Mouse (Mus musculus): ENCODE measurements around the gene Adamts17. TPM values are rescaled to one million over a fixed set of nuclear protein-coding genes. Genes with fewer than 3 reads are reported as not detected.

Gene Adamts17
- total and polyA plus RNA-seq, 3 experiments: under 0.01 TPM; not detected in 2

- no peak for DNase-seq (ENCODE audit: low spot score)
- no peak overlapping the region for H3K4me3 ChIP-seq (ENCODE audit: low read depth, low read length)
- peaks cover 3% of the 10 kb centered on the region for H3K9me3 ChIP-seq (replicated peaks)
- H3K36me3 ChIP-seq (replicated peaks): no peaks in the 10 kb centered on the region
- TF ChIP-seq GATA1 (IDR thresholded peaks at IDR 0.05; ENCODE audit: borderline replicate concordance, low read length) (no peak), TAL1 (conservative IDR thresholded peaks at IDR 0.05; ENCODE audit: low read depth, low read length) (no peak), GATA2 (IDR thresholded peaks at IDR 0.05; ENCODE audit: borderline replicate concordance, low read depth, low read length) (no peak), CTCF (IDR thresholded peaks at IDR 0.05; ENCODE audit: low read depth, low read length) (no peak), POLR2AphosphoS5 (IDR thresholded peaks at IDR 0.05; ENCODE audit: insufficient replicate concordance, low read depth, low read length) (no peak)
- no peaks in the 10 kb centered on the region for H3K4me1 ChIP-seq (ENCODE audit: insufficient read depth, low read depth, low read length)
- H3K27me3 ChIP-seq (ENCODE audit: insufficient read depth, low read length): no peaks in the 10 kb centered on the region
- no peak for ATAC-seq (ENCODE audit: extremely low read depth, insufficient number of reproducible peaks, low FRiP score, poor library complexity, severe bottlenecking)
These were observed 89.7 kb downstream of the Adamts17 start for GRCm38 (mm10) chr7:66929263-66929662.

DNA sequence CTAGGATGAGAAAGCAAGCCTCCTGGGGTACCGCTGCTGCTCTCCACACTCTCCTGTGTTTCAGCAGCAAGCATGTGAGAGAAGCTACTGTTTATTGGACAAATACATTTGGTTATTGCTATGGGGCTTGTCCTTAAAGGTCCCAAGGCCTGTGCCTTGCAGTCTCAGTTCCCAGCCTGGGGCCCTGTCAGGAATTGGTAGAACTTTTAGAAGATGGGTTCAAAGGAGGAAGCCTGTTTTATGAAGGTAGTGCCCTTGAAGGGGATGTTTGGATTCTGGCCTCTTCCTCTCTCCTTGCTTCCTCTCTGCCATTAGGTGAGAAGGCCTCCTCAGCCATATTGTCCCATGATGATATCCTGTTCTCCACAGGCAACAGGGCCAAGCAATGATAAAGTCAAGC, 91.8 kb downstream of the Adamts17 start:
- no peak for TF ChIP-seq TAL1 (conservative IDR thresholded peaks at IDR 0.05; ENCODE audit: low read depth, low read length)
- no peak for TF ChIP-seq POLR2AphosphoS5 (IDR thresholded peaks at IDR 0.05; ENCODE audit: insufficient replicate concordance, low read depth, low read length)
- no peak for TF ChIP-seq CTCF (IDR thresholded peaks at IDR 0.05; ENCODE audit: low read depth, low read length)
- TF ChIP-seq GATA1 (IDR thresholded peaks at IDR 0.05; ENCODE audit: borderline replicate concordance, low read length): no peak
- TF ChIP-seq GATA2 (IDR thresholded peaks at IDR 0.05; ENCODE audit: borderline replicate concordance, low read depth, low read length): no peak
- Histone ChIP-seq H3K9me3 (replicated peaks) (peaks cover 10% of the 10 kb centered on the region), H3K27me3 (ENCODE audit: insufficient read depth, low read length) (no peaks in the 10 kb centered on the region), H3K36me3 (replicated peaks) (no peaks in the 10 kb centered on the region), H3K4me3 (ENCODE audit: low read depth, low read length) (no peak overlapping the region), H3K4me1 (ENCODE audit: insufficient read depth, low read depth, low read length) (no peaks in the 10 kb centered on the region)
- ATAC-seq (ENCODE audit: extremely low read depth, insufficient number of reproducible peaks, low FRiP score, poor library complexity, severe bottlenecking) (no peak), DNase-seq (ENCODE audit: low spot score) (no peak)

- H3K4me1 ChIP-seq (ENCODE audit: insufficient read depth, low read depth, low read length): no peaks in the 10 kb centered on the region
- TF ChIP-seq CTCF (IDR thresholded peaks at IDR 0.05; ENCODE audit: low read depth, low read length) (no peak), GATA2 (IDR thresholded peaks at IDR 0.05; ENCODE audit: borderline replicate concordance, low read depth, low read length) (no peak), TAL1 (conservative IDR thresholded peaks at IDR 0.05; ENCODE audit: low read depth, low read length) (no peak), GATA1 (IDR thresholded peaks at IDR 0.05; ENCODE audit: borderline replicate concordance, low read length) (no peak), POLR2AphosphoS5 (IDR thresholded peaks at IDR 0.05; ENCODE audit: insufficient replicate concordance, low read depth, low read length) (no peak)
- no peaks in the 10 kb centered on the region for H3K36me3 ChIP-seq (replicated peaks)
- no peaks in the 10 kb centered on the region for H3K27me3 ChIP-seq (ENCODE audit: insufficient read depth, low read length)
- peaks cover 19% of the 10 kb centered on the region for H3K9me3 ChIP-seq (replicated peaks)
- no peak for ATAC-seq (ENCODE audit: extremely low read depth, insufficient number of reproducible peaks, low FRiP score, poor library complexity, severe bottlenecking)
- no peak overlapping the region for H3K4me3 ChIP-seq (ENCODE audit: low read depth, low read length)
- no peak for DNase-seq (ENCODE audit: low spot score)
These were observed 93.7 kb downstream of the Adamts17 start for GRCm38 (mm10) chr7:66933251-66933650.

- TF ChIP-seq TAL1 (conservative IDR thresholded peaks at IDR 0.05; ENCODE audit: low read depth, low read length): no peak
- DNase-seq (ENCODE audit: low spot score): no peak
- Histone ChIP-seq H3K4me3 (ENCODE audit: low read depth, low read length) (no peak overlapping the region), H3K36me3 (replicated peaks) (no peaks in the 10 kb centered on the region), H3K9me3 (replicated peaks) (peaks cover 19% of the 10 kb centered on the region), H3K4me1 (ENCODE audit: insufficient read depth, low read depth, low read length) (no peaks in the 10 kb centered on the region), H3K27me3 (ENCODE audit: insufficient read depth, low read length) (no peaks in the 10 kb centered on the region)
- no peak for ATAC-seq (ENCODE audit: extremely low read depth, insufficient number of reproducible peaks, low FRiP score, poor library complexity, severe bottlenecking)
These were observed 94.5 kb downstream of the Adamts17 start for GRCm38 (mm10) chr7:66934062-66934461.

GRCm38 (mm10) chr7:66935041-66935440, 95.5 kb downstream of the Adamts17 start:
- ATAC-seq (ENCODE audit: extremely low read depth, insufficient number of reproducible peaks, low FRiP score, poor library complexity, severe bottlenecking): no peak
- TF ChIP-seq TAL1 (conservative IDR thresholded peaks at IDR 0.05; ENCODE audit: low read depth, low read length) (no peak), GATA2 (IDR thresholded peaks at IDR 0.05; ENCODE audit: borderline replicate concordance, low read depth, low read length) (no peak), CTCF (IDR thresholded peaks at IDR 0.05; ENCODE audit: low read depth, low read length) (no peak), POLR2AphosphoS5 (IDR thresholded peaks at IDR 0.05; ENCODE audit: insufficient replicate concordance, low read depth, low read length) (no peak), GATA1 (IDR thresholded peaks at IDR 0.05; ENCODE audit: borderline replicate concordance, low read length) (no peak)
- H3K27me3 ChIP-seq (ENCODE audit: insufficient read depth, low read length): no peaks in the 10 kb centered on the region
- DNase-seq (ENCODE audit: low spot score): no peak
- no peaks in the 10 kb centered on the region for H3K4me1 ChIP-seq (ENCODE audit: insufficient read depth, low read depth, low read length)
- no peak overlapping the region for H3K4me3 ChIP-seq (ENCODE audit: low read depth, low read length)
- peaks cover 19% of the 10 kb centered on the region for H3K9me3 ChIP-seq (replicated peaks)
- H3K36me3 ChIP-seq (replicated peaks): no peaks in the 10 kb centered on the region

DNA sequence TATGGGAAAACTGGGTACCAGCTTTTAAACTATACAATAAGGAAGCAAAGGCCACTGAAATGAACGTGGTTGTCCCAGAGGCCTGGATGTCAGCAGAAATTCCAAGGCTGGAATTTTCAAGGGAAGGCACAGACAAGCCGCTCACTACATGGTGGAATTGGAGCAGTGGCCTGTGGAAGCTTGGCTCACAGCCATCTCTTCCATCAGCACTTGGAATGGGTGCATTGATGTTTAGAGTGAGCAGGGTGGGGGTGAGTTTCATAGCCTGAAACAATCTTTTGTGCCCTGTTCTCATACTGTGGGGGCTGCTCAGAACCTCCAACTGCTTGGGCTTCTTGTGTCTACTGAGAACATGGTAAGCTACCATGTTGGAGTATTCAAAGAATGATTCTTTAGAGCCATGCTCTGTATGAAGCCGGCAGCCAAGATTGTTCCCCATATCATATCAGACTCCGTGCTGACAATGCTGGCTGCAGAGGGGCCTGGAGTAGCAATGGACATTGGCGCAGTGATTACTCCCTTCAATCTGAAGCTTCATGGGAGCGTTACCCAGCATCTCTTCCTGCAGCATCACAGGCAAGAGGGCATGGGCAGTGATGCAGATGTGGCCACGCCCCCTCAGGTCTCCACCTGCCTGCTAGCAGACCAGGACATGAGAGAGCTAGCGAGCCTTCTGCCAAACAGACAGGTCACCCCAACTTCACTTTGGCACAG, 96.7 kb downstream of the Adamts17 start:
- Histone ChIP-seq H3K27me3 (ENCODE audit: insufficient read depth, low read length) (no peaks in the 10 kb centered on the region), H3K36me3 (replicated peaks) (no peaks in the 10 kb centered on the region), H3K4me1 (ENCODE audit: insufficient read depth, low read depth, low read length) (no peaks in the 10 kb centered on the region), H3K4me3 (ENCODE audit: low read depth, low read length) (no peak overlapping the region), H3K9me3 (replicated peaks) (peaks cover 16% of the 10 kb centered on the region)
- ATAC-seq (ENCODE audit: extremely low read depth, insufficient number of reproducible peaks, low FRiP score, poor library complexity, severe bottlenecking) (no peak), DNase-seq (ENCODE audit: low spot score) (no peak)
- TF ChIP-seq CTCF (IDR thresholded peaks at IDR 0.05; ENCODE audit: low read depth, low read length) (no peak), GATA2 (IDR thresholded peaks at IDR 0.05; ENCODE audit: borderline replicate concordance, low read depth, low read length) (no peak), TAL1 (conservative IDR thresholded peaks at IDR 0.05; ENCODE audit: low read depth, low read length) (no peak), POLR2AphosphoS5 (IDR thresholded peaks at IDR 0.05; ENCODE audit: insufficient replicate concordance, low read depth, low read length) (no peak), GATA1 (IDR thresholded peaks at IDR 0.05; ENCODE audit: borderline replicate concordance, low read length) (no peak)
